Mouse (Mus musculus) hindbrain, embryonic 11.5 days (tissue): Measurements from ENCODE around the gene Etl4. TPM values are rescaled to one million over a fixed set of nuclear protein-coding genes. Genes with fewer than 3 reads are reported as not detected.

Source experiments
- ATAC-seq: fragments of 200-750 bp; cut with Nextera tagmentation; 2 replicates; pipeline ENCODE4 v1.8.0; 2017; ENCODE audit warnings: mild to moderate bottlenecking, moderate TSS enrichment, moderate library complexity; ENCODE audit not compliant: low FRiP score
- DNase-seq: peaks from one replicate; pipeline ENCODE4 v3.0.0-alpha.2; 2015; ENCODE audit warnings: low spot score
- H3K27ac ChIP-seq: fragments of 300-500 bp; sonication (generic); 2 replicates; pipeline ENCODE4 v1.5.1; 2014; ENCODE audit warnings: mild to moderate bottlenecking, low read depth, low read length
- H3K27me3 ChIP-seq: fragments of 300-500 bp; sonication (generic); 2 replicates; pipeline ENCODE4 v1.6.1; 2014; ENCODE audit warnings: mild to moderate bottlenecking, low read length, moderate library complexity, mixed read lengths; ENCODE audit not compliant: control insufficient read depth, insufficient read depth
- H3K36me3 ChIP-seq: fragments of 300-500 bp; sonication (generic); 2 replicates; pipeline ENCODE4 v1.6.1; 2014; ENCODE audit warnings: mild to moderate bottlenecking, low read length, moderate library complexity, mixed read lengths; ENCODE audit not compliant: control insufficient read depth, insufficient read depth
- H3K4me1 ChIP-seq: fragments of 300-500 bp; sonication (generic); replicated peaks from 2 replicates; pipeline ENCODE4 v1.6.1; 2014; ENCODE audit warnings: low read length, mixed read lengths; ENCODE audit not compliant: control insufficient read depth, insufficient read depth
- H3K4me2 ChIP-seq: fragments of 300-500 bp; sonication (generic); replicated peaks from 2 replicates; pipeline ENCODE4 v1.6.1; 2014; ENCODE audit warnings: mild to moderate bottlenecking, low read depth, low read length
- H3K4me3 ChIP-seq: fragments of 300-500 bp; sonication (generic); 2 replicates; pipeline ENCODE4 v1.5.1; 2014; ENCODE audit warnings: low read depth, low read length
- H3K9ac ChIP-seq: fragments of 300-500 bp; sonication (generic); 2 replicates; pipeline ENCODE4 v1.6.1; 2014; ENCODE audit warnings: low read depth, low read length
- H3K9me3 ChIP-seq: fragments of 300-500 bp; sonication (generic); 2 replicates; pipeline ENCODE4 v1.6.1; 2016; ENCODE audit warnings: low read length; ENCODE audit not compliant: control insufficient read depth
- WGBS: fragments of 180-500 bp; shearing (Covaris S2); extraction: QIAGEN DNeasy Blood & Tissue Kit; methylation state at CpG from one replicate; pipeline ENCODE4 v1.1.7; 2014; 5-methylcytosine and 5-hydroxymethylcytosine counted together
- polyA plus RNA-seq: library from polyadenylated mRNA; unstranded; fragments of >200 nt; fragmentation: Nextera tagmentation; extraction: Ambion mirVana; gene quantifications from 2 replicates; pipeline ENCODE4 v1.2.1, GENCODE M21; 2014

Gene Etl4
- polyA plus RNA-seq, 1 experiment from 2014 or later: 26.2 TPM

- H3K27me3 ChIP-seq: no peaks in the 10 kb centered on the region
- H3K4me3 ChIP-seq: no peak overlapping the region
- H3K4me1 ChIP-seq: no peaks in the 10 kb centered on the region
- H3K4me2 ChIP-seq: no peak overlapping the region
- H3K27ac ChIP-seq: no peak overlapping the region
- DNase-seq: no peak
- ATAC-seq: no peak
- WGBS: 82% methylated on average over 7 of the region's 7 CpGs
- H3K9ac ChIP-seq: no peak overlapping the region
- H3K36me3 ChIP-seq: no peaks in the 10 kb centered on the region
- H3K9me3 ChIP-seq: no peaks in the 10 kb centered on the region
Measured at GRCm38 (mm10) chr2:20759045-20759662, 849.6 kb downstream of the Etl4 start.

DNA sequence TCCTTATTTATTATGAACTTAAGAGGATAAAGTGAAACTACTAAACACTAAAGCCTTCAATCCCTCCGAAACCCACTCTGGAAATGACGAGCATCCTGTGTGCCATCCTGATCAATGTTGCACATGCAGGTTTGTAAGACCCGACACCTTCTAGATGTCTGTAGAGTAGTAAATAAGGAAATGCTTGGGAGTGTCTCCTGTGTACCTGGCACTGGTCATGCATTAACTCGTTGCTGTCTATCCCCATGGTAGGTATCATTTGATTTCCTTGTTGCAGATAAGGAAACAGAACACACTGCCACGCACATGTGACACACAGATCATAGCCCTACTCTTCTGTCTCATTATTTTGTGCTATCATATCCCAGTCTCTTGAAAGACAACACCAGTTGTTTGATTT, 851.7 kb downstream of the Etl4 start:
- Histone ChIP-seq H3K27ac (no peak overlapping the region), H3K9ac (no peak overlapping the region), H3K36me3 (no peaks in the 10 kb centered on the region), H3K4me1 (no peaks in the 10 kb centered on the region), H3K27me3 (no peaks in the 10 kb centered on the region), H3K9me3 (no peaks in the 10 kb centered on the region), H3K4me3 (no peak overlapping the region), H3K4me2 (no peak overlapping the region)
- ATAC-seq: no peak
- no peak for DNase-seq
- WGBS: 91% methylated on average over 5 of the region's 5 CpGs

- Histone ChIP-seq H3K4me2 (no peak overlapping the region), H3K36me3 (no peaks in the 10 kb centered on the region), H3K4me1 (no peaks in the 10 kb centered on the region), H3K27me3 (no peaks in the 10 kb centered on the region), H3K4me3 (no peak overlapping the region), H3K9me3 (no peaks in the 10 kb centered on the region), H3K9ac (no peak overlapping the region), H3K27ac (no peak overlapping the region)
- DNase-seq: no peak
- no peak for ATAC-seq
- WGBS: 94% methylated on average over 3 of the region's 3 CpGs
Measured at GRCm38 (mm10) chr2:20761751-20762150, 852.2 kb downstream of the Etl4 start.

DNA sequence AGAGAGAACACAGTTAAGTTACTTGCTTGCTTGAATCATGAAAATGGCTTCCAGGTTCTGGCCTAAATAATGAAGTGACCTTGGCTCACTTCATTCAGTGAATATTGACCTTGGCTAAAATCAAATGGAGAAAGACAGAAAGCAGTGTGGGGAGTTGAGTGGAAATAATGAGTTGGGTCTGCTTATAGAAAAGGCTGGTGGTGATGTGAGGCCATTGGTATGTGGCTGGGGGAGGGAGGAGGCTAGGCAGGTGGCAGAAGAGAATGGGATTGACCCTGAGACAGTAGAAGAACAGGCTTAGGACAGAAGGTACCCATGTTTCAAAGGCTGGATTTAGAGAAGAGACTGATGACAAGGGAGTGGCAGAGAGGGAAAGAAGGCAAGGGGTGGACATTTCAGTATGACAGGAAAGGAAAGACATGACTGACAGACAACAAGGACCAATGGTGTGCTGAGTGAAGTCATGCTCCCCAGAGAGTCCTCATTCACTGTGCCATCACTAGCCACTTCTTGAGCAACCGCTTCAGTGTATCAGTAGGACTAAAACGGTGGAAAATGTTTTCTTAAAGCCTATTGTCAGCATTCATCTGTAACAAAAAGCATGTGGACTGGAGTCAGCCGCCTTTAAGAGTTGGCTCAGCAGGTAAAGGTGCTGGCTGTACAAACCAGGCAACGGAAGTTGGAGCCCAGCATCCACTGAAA, 854.1 kb downstream of the Etl4 start:
- 79% methylated on average over 4 of the region's 4 CpGs for WGBS
- H3K9ac ChIP-seq: no peak overlapping the region

DNA sequence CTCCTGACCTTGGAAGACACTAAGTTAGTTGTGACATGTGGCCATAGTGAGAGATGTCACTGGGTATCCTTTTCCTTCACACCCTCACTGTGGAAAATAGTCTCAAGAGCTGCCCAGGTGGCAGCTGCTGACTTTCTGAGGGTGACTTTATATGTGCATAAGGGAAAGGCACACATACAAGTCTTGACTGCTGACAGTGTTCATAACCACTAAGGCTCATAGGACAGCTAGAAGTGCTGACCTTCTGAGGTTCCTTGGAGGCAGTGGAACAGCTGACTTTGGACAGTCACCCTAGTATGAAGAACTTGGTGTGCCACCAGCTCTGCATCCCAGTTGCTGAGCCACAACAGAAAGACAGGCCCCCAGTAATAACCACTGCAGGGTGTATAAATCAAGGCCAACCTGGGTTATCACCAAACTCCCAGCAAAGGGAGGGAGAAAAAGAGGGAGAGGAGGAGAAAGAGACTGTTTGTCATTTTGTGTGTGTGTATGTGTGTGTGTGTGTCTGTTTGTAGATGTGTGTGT, 855.0 kb downstream of the Etl4 start:
- no peak for ATAC-seq
- no peaks in the 10 kb centered on the region for H3K27me3 ChIP-seq
- no peak overlapping the region for H3K27ac ChIP-seq
- DNase-seq: no peak
- H3K36me3 ChIP-seq: no peaks in the 10 kb centered on the region
- H3K4me3 ChIP-seq: no peak overlapping the region
- H3K4me2 ChIP-seq: no peak overlapping the region
- no peaks in the 10 kb centered on the region for H3K4me1 ChIP-seq
- H3K9ac ChIP-seq: no peak overlapping the region
- H3K9me3 ChIP-seq: no peaks in the 10 kb centered on the region

More for the DNA sequence above, 854.1 kb downstream of the Etl4 start:
- Histone ChIP-seq H3K27me3 (no peaks in the 10 kb centered on the region), H3K4me1 (no peaks in the 10 kb centered on the region), H3K36me3 (no peaks in the 10 kb centered on the region), H3K9me3 (no peaks in the 10 kb centered on the region), H3K27ac (no peak overlapping the region), H3K4me3 (no peak overlapping the region), H3K4me2 (no peak overlapping the region)
- no peak for DNase-seq
- no peak for ATAC-seq

GRCm38 (mm10) chr2:20768681-20769080, 859.1 kb downstream of the Etl4 start:
- no peaks in the 10 kb centered on the region for H3K9me3 ChIP-seq
- no peak overlapping the region for H3K27ac ChIP-seq
- DNase-seq: peak; percentile 22
- H3K36me3 ChIP-seq: no peaks in the 10 kb centered on the region
- no peak overlapping the region for H3K4me2 ChIP-seq
- no peaks in the 10 kb centered on the region for H3K27me3 ChIP-seq
- H3K9ac ChIP-seq: no peak overlapping the region
- WGBS: 64% methylated on average over 5 of the region's 5 CpGs
- ATAC-seq: no peak
- no peak overlapping the region for H3K4me3 ChIP-seq
- H3K4me1 ChIP-seq: no peaks in the 10 kb centered on the region

DNA sequence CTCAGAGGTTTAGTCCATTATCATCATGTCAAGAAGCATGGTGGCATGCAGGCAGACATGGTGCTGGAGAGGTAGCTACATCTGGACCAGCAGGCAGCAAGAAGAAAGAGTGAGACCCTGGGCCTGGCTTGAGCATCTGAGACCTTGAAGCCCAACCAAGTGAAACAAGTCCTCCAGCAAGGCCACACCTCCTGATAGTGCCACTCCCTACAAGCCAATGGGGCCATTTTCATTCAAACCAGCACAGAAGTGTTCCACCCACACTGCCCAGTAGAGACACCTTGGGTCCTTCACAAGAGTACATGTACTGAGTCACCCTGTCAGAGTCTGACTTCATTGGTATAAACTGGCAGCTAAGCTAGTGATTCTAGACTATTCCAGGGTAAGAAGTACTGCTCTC, 860.6 kb downstream of the Etl4 start:
- no peaks in the 10 kb centered on the region for H3K27me3 ChIP-seq
- no peak overlapping the region for H3K27ac ChIP-seq
- ATAC-seq (no peak), DNase-seq (no peak)
- no peak overlapping the region for H3K9ac ChIP-seq
- no peaks in the 10 kb centered on the region for H3K9me3 ChIP-seq
- H3K4me3 ChIP-seq: no peak overlapping the region
- H3K4me1 ChIP-seq: no peaks in the 10 kb centered on the region
- no peaks in the 10 kb centered on the region for H3K36me3 ChIP-seq
- H3K4me2 ChIP-seq: no peak overlapping the region

- 75% methylated on average over 2 of the region's 2 CpGs for WGBS
- Histone ChIP-seq H3K9ac (no peak overlapping the region), H3K4me2 (no peak overlapping the region), H3K27me3 (no peaks in the 10 kb centered on the region), H3K27ac (no peak overlapping the region), H3K4me1 (no peaks in the 10 kb centered on the region), H3K9me3 (no peaks in the 10 kb centered on the region), H3K4me3 (no peak overlapping the region), H3K36me3 (no peaks in the 10 kb centered on the region)
- no peak for DNase-seq
- no peak for ATAC-seq
Measured at GRCm38 (mm10) chr2:20774462-20774861, 864.9 kb downstream of the Etl4 start.

DNA sequence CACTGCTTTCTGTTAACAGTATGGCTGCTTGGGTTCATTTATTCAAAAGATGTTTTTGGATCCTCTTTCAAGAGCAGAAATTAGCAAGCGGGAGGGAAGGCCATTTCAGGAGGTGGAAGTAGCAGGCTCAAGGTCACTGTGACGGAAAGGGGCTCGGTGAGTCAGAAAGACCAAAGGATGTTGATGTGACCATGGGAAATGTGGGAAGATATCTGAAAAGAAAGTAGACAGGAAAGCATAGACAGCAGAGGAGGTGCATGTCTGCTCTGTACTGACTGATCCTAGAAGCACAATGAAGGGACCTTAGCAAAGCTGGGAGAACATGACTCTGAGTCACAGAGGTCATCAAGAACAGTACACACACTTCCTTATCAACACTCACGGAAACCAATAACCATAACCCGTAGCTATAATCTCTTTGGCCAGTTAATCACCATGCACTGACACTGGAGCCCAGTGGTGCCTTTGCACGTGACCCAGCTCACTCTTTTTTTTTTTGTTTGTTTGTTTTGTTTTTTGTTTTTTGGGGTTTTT, 866.7 kb downstream of the Etl4 start:
- H3K27me3 ChIP-seq: no peaks in the 10 kb centered on the region
- H3K27ac ChIP-seq: no peak overlapping the region
- no peaks in the 10 kb centered on the region for H3K9me3 ChIP-seq
- ATAC-seq (no peak), DNase-seq (no peak)
- no peak overlapping the region for H3K4me3 ChIP-seq
- no peaks in the 10 kb centered on the region for H3K4me1 ChIP-seq
- WGBS: 93% methylated on average over 6 of the region's 6 CpGs
- no peaks in the 10 kb centered on the region for H3K36me3 ChIP-seq
- H3K4me2 ChIP-seq: no peak overlapping the region
- no peak overlapping the region for H3K9ac ChIP-seq
